Mouse (Mus musculus) WW6 (cell line): ENCODE results near the gene Lin37.

Source experiments
- DNase-seq: peaks from one replicate; pipeline ENCODE4 v3.0.0-alpha.2; 2013; ENCODE audit warnings: low read depth, low spot score

Gene Lin37

GRCm38 (mm10) chr7:30586455-30587020 is 26.9 kb upstream of the Lin37 start:
- no peak for DNase-seq

GRCm38 (mm10) chr7:30585170-30585569 is 25.5 kb upstream of the Lin37 start:
- DNase-seq = no peak

- DNase-seq = no peak
Observed at GRCm38 (mm10) chr7:30584339-30584738, 24.7 kb upstream of the Lin37 start.

GRCm38 (mm10) chr7:30581547-30581946 is 21.9 kb upstream of the Lin37 start:
- no peak for DNase-seq

- no peak for DNase-seq
Observed at GRCm38 (mm10) chr7:30579950-30580349, 20.3 kb upstream of the Lin37 start.

- no peak for DNase-seq
Observed at GRCm38 (mm10) chr7:30572969-30573368, 13.3 kb upstream of the Lin37 start.

- no peak for DNase-seq
Observed at GRCm38 (mm10) chr7:30572389-30572788, 12.8 kb upstream of the Lin37 start.

- DNase-seq = no peak
Observed at GRCm38 (mm10) chr7:30567555-30567954, 7.9 kb upstream of the Lin37 start.

GRCm38 (mm10) chr7:30566033-30566432 is 6.4 kb upstream of the Lin37 start:
- no peak for DNase-seq

- DNase-seq = no peak
Observed at GRCm38 (mm10) chr7:30564970-30565571, 5.4 kb upstream of the Lin37 start, which contains the start of gene Igflr1. TSS of gene Igflr1 (plus strand) at chr7:30565427.

GRCm38 (mm10) chr7:30563906-30564280 is 4.3 kb upstream of the Lin37 start:
- no peak for DNase-seq

- DNase-seq = peak; percentile 87
Observed at GRCm38 (mm10) chr7:30563117-30563905, 3.7 kb upstream of the Lin37 start, which contains the start of the genes U2af1l4, Gm49396 and Psenen. TSS of gene U2af1l4 (plus strand) at chr7:30563301. TSS of gene Gm49396 (plus strand) at chr7:30563344. TSS of gene Psenen (minus strand) at chr7:30563627.

- no peak for DNase-seq
Observed at GRCm38 (mm10) chr7:30562526-30563116, 3.0 kb upstream of the Lin37 start.

- no peak for DNase-seq
Observed at GRCm38 (mm10) chr7:30560296-30560695, 658 bp upstream of the Lin37 start.

GRCm38 (mm10) chr7:30558656-30559442 is 789 bp downstream of the Lin37 start:
- DNase-seq = no peak

GRCm38 (mm10) chr7:30557901-30558514 is 1.6 kb downstream of the Lin37 start:
- DNase-seq = no peak

GRCm38 (mm10) chr7:30556894-30557536 is 2.6 kb downstream of the Lin37 start:
- no peak for DNase-seq

- no peak for DNase-seq
Observed at GRCm38 (mm10) chr7:30553810-30554584, 5.6 kb downstream of the Lin37 start.

- DNase-seq = no peak
Observed at GRCm38 (mm10) chr7:30553021-30553589, 6.5 kb downstream of the Lin37 start.
